Mouse (Mus musculus): ENCODE measurements at regions not wholly inside any gene's neighbourhood (a gene's known extent, or its start where the extent isn't known, plus 50 kb on each side); places are given as distances from the start of the nearest gene placed in this dataset.
A peak's percentile ranks its signal among the peaks of the same experiment; 100 is the strongest.

DNA sequence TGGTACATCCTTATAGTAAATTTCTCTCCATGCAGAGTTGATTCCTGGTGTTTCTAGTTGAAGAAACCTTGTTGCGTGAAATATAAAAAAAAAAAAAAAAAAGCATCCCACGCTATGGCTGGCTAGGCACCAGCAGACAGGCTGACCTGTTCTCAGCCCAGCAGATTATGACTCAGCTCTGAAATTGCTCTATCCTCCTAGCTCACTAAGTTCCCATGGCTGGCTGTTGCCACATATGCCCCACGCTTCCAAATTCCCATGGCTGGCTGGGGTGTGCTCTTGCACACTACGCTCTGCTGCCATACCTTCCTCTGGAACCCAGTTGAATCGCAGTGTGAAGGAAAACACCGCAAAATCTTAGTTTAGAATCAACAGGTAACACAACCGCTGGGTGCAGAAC, 270.1 kb downstream of the Mid1ip1 start:
- ATAC-seq (replicated peaks; ENCODE audit: low FRiP score, low TSS enrichment, low read depth) = no peak
- 95% methylated on average over 7 of the region's 7 CpGs for WGBS
- H3K4me1 ChIP-seq (replicated peaks; ENCODE audit: control insufficient read depth, insufficient read depth, low read length) = no peaks in the 10 kb centered on the region

DNA sequence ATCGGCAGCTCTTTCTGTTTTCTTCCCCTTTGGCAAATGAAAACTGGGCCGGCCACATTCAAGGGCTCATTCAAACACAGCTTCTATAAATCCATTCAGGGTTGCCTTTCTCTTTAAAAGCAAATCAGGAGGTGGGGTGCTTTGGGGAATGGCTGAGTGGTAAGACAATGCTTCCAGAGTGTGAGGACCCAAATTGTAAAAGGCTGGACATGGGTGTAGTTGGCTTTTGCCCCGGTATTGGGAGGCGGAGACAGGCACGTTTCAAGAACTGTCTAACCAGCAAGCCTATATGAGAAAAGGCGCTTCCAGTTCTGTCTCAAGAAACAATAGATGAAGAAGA, 277.0 kb downstream of the Mid1ip1 start:
- Histone ChIP-seq H3K36me3 (ENCODE audit: control insufficient read depth, insufficient read depth, low read length) (no peaks in the 10 kb centered on the region), H3K27me3 (replicated peaks; ENCODE audit: control insufficient read depth, insufficient read depth, low read length) (0 out of 2 replicates have a peak, but pooled peaks cover 4% of the 10 kb centered on the region), H3K4me2 (ENCODE audit: low read length) (peak overlapping the region; percentile 32; the same call in 1 of the 2 replicates), H3K9me3 (ENCODE audit: control insufficient read depth, low read length) (no peaks in the 10 kb centered on the region), H3K4me3 (ENCODE audit: low read depth, low read length) (no peak overlapping the region), H3K4me1 (replicated peaks; ENCODE audit: control insufficient read depth, insufficient read depth, low read length) (no peaks in the 10 kb centered on the region), H3K27ac (ENCODE audit: low read depth) (no peak overlapping the region), H3K9ac (ENCODE audit: low read length) (no peak overlapping the region)
- 51% methylated on average over 6 of the region's 6 CpGs for whole genome bisulfite sequencing
- ATAC-seq (replicated peaks; ENCODE audit: low FRiP score, low TSS enrichment, low read depth) = no peak
- no peak for DNase-seq (ENCODE audit: low spot score)

More for the DNA sequence above, 270.1 kb downstream of the Mid1ip1 start:
- Histone ChIP-seq H3K9me3 (ENCODE audit: control insufficient read depth, low read length) (no peaks in the 10 kb centered on the region), H3K4me2 (ENCODE audit: low read length) (no peak overlapping the region), H3K27ac (ENCODE audit: low read depth) (no peak overlapping the region), H3K36me3 (ENCODE audit: control insufficient read depth, insufficient read depth, low read length) (no peaks in the 10 kb centered on the region), H3K4me3 (ENCODE audit: low read depth, low read length) (no peak overlapping the region), H3K9ac (ENCODE audit: low read length) (no peak overlapping the region), H3K27me3 (replicated peaks; ENCODE audit: control insufficient read depth, insufficient read depth, low read length) (no peaks in the 10 kb centered on the region)
- DNase-seq (ENCODE audit: low spot score) = no peak

DNA sequence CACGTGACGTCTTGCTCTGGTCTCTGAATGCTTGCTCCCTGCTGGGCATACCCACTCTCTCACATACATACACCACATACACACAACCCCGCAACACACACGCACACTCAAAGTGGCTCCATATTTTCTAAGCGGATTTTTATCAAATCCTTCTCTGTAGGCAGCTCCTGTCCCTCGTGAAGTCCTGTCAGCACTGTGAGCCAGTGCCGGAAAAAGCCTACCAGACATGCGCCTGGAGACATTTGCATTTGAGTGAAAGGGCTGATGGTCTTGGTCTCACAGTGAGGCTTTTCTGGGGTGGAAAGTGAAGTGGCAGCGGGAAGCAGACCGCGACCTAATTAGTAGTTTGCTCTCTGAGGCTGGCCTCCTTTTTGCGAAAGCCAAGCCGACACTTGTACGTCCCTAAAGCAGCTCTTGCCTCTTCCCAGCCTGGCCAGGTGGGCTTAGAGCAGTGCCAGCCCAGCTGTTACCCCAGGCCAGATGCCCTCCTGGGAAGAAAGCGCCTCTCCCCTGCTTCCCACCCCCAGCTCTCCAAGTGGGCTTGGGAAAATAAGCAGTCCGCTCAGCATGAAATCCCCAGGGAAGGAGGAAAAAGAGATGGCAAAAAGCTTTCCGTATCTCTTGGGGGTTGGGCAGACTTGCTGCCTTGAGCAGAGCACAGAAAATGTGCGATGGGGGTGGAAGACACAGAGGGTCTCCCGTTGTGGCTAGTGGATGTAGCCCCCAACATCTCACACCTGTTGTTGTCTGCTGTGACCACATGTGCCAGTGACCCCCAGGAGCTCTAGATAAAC, 277.6 kb downstream of the Mid1ip1 start:
- Histone ChIP-seq H3K27ac (ENCODE audit: low read depth) (peak overlapping the region; percentile 59; the same call in 1 of the 2 replicates), H3K36me3 (ENCODE audit: control insufficient read depth, insufficient read depth, low read length) (no peaks in the 10 kb centered on the region), H3K9ac (ENCODE audit: low read length) (no peak overlapping the region), H3K4me3 (ENCODE audit: low read depth, low read length) (no peak overlapping the region), H3K4me2 (ENCODE audit: low read length) (peak overlapping the region; percentile 32), H3K27me3 (replicated peaks; ENCODE audit: control insufficient read depth, insufficient read depth, low read length) (0 out of 2 replicates have a peak, but pooled peaks cover 4% of the 10 kb centered on the region), H3K9me3 (ENCODE audit: control insufficient read depth, low read length) (no peaks in the 10 kb centered on the region), H3K4me1 (replicated peaks; ENCODE audit: control insufficient read depth, insufficient read depth, low read length) (no peaks in the 10 kb centered on the region)
- DNase-seq (ENCODE audit: low spot score) (peak; percentile 59), ATAC-seq (replicated peaks; ENCODE audit: low FRiP score, low TSS enrichment, low read depth) (no peak)
- WGBS = 27% methylated on average over 19 of the region's 19 CpGs

DNA sequence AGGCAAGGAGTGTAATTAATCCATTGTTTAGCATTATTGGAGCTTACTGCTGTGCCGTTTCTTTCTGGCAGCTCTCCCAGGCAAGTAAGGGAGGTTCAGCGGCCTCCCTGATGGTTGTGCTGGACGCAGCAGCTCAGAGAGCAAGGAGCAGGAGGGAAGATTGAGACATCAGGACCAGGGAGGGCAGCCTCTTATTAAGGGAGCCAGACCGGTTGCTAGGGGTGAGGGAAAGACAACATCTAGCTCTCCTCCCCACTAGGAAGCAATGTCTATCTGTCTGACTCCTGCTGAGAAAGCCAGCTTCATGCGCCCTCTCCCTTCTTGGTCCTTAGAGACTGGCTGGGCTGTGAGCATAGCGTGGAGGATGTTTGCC, 278.2 kb downstream of the Mid1ip1 start:
- Histone ChIP-seq H3K4me3 (ENCODE audit: low read depth, low read length) (no peak overlapping the region), H3K27ac (ENCODE audit: low read depth) (peak overlapping the region; percentile 59; the same call in 1 of the 2 replicates), H3K9me3 (ENCODE audit: control insufficient read depth, low read length) (no peaks in the 10 kb centered on the region), H3K4me1 (replicated peaks; ENCODE audit: control insufficient read depth, insufficient read depth, low read length) (no peaks in the 10 kb centered on the region), H3K36me3 (ENCODE audit: control insufficient read depth, insufficient read depth, low read length) (no peaks in the 10 kb centered on the region), H3K4me2 (ENCODE audit: low read length) (peak overlapping the region; percentile 32), H3K9ac (ENCODE audit: low read length) (no peak overlapping the region), H3K27me3 (replicated peaks; ENCODE audit: control insufficient read depth, insufficient read depth, low read length) (0 out of 2 replicates have a peak, but pooled peaks cover 4% of the 10 kb centered on the region)
- no peak for ATAC-seq (replicated peaks; ENCODE audit: low FRiP score, low TSS enrichment, low read depth)
- DNase-seq (ENCODE audit: low spot score) = no peak
- WGBS = 29% methylated on average over 6 of the region's 6 CpGs

DNA sequence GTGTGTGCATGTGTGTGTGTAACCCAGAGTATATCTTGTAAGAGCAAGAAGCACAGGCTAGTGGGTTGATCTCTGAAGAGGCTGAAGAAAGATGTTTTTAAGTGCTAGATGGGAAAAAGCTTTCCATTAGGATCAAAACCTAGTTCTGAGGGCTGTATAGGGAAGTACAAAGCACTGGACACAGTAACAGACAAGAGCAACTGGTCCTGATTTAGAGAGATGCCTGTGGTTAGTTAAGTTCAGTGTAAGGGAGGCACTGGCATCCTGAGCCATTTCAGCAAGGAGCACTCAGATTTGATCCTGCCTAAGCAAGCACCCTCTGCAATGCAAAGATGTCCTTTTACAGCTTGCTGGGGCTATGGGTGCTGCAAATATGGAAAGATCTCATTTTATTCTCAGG, 280.1 kb downstream of the Mid1ip1 start:
- no peak overlapping the region for H3K9ac ChIP-seq (ENCODE audit: low read length)
- no peak overlapping the region for H3K4me2 ChIP-seq (ENCODE audit: low read length)
- H3K36me3 ChIP-seq (ENCODE audit: control insufficient read depth, insufficient read depth, low read length) = no peaks in the 10 kb centered on the region
- H3K4me1 ChIP-seq (replicated peaks; ENCODE audit: control insufficient read depth, insufficient read depth, low read length) = no peaks in the 10 kb centered on the region
- DNase-seq (ENCODE audit: low spot score) (no peak), ATAC-seq (replicated peaks; ENCODE audit: low FRiP score, low TSS enrichment, low read depth) (no peak)
- H3K27ac ChIP-seq (ENCODE audit: low read depth) = no peak overlapping the region
- H3K4me3 ChIP-seq (ENCODE audit: low read depth, low read length) = no peak overlapping the region
- no peaks in the 10 kb centered on the region for H3K9me3 ChIP-seq (ENCODE audit: control insufficient read depth, low read length)
- 0 out of 2 replicates have a peak, but pooled peaks cover 4% of the 10 kb centered on the region for H3K27me3 ChIP-seq (replicated peaks; ENCODE audit: control insufficient read depth, insufficient read depth, low read length)

DNA sequence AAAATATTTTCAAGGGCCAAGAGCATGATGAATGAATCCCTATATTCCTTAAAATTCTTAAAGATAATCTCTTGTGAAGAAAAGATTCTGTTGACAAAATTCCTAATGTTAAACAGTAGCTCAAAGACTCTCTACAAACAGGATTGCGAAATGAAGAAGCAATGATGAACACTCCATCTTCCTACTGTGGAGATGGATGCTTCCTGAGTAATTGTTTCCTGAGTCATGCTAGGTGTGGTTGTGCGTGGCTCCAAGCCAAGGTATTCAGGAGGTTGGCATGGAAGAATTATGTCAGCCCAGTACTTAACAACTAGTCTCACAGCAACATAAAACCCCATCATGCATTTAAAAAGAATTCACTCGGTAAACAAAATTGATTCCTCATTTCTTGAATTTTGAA, 286.4 kb downstream of the Mid1ip1 start:
- Histone ChIP-seq H3K27me3 (replicated peaks; ENCODE audit: control insufficient read depth, insufficient read depth, low read length) (no peaks in the 10 kb centered on the region), H3K4me2 (ENCODE audit: low read length) (no peak overlapping the region), H3K4me3 (ENCODE audit: low read depth, low read length) (no peak overlapping the region), H3K36me3 (ENCODE audit: control insufficient read depth, insufficient read depth, low read length) (no peaks in the 10 kb centered on the region), H3K9ac (ENCODE audit: low read length) (no peak overlapping the region), H3K9me3 (ENCODE audit: control insufficient read depth, low read length) (no peaks in the 10 kb centered on the region), H3K4me1 (replicated peaks; ENCODE audit: control insufficient read depth, insufficient read depth, low read length) (no peaks in the 10 kb centered on the region), H3K27ac (ENCODE audit: low read depth) (no peak overlapping the region)
- ATAC-seq (replicated peaks; ENCODE audit: low FRiP score, low TSS enrichment, low read depth) = no peak
- 76% methylated on average over 3 of the region's 3 CpGs for WGBS
- DNase-seq (ENCODE audit: low spot score) = no peak

DNA sequence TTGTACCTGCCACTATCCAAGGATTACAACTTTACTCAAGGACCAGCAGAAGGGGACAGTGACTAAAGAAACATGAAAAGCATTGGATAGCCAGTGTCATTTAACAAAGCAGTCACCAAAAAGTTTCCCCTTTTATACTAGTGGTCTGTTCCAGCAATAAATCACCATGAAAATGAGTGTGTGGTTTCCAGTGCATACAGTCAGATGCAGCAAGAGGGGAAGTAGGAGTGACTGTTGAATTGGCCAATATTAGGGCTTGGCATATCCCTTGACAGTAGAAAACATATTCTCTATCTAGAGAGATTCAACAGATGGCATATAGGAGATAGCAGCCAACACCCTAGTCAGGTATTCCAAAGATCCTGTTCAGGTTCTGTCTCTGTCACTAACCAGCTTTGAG, 259.8 kb upstream of the H2al1a start:
- Histone ChIP-seq H3K9me3 (ENCODE audit: control insufficient read depth, low read length) (no peaks in the 10 kb centered on the region), H3K4me1 (replicated peaks; ENCODE audit: control insufficient read depth, insufficient read depth, low read length) (no peaks in the 10 kb centered on the region), H3K9ac (ENCODE audit: low read length) (no peak overlapping the region), H3K27me3 (replicated peaks; ENCODE audit: control insufficient read depth, insufficient read depth, low read length) (no peaks in the 10 kb centered on the region), H3K27ac (ENCODE audit: low read depth) (no peak overlapping the region), H3K4me2 (ENCODE audit: low read length) (no peak overlapping the region), H3K36me3 (ENCODE audit: control insufficient read depth, insufficient read depth, low read length) (no peaks in the 10 kb centered on the region), H3K4me3 (ENCODE audit: low read depth, low read length) (no peak overlapping the region)
- ATAC-seq (replicated peaks; ENCODE audit: low FRiP score, low TSS enrichment, low read depth) (no peak), DNase-seq (ENCODE audit: low spot score) (no peak)

DNA sequence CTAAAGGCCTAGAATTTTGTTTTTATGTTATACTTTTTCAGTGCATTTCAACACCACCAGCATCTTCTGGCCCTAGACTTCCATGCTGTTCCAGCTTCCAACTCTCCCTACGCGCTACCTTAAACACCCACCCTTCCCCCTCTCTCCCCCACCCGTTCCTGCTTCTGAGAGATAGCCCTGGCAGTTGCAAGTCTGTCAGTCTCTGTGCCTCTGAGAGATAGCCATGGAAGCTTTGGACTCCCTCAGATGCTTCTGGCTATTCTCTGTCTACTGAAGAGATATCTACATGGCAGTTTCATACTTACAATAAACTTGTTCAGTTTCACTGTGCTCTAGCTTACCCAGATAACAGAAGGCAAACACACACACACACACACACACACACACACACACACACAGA, 252.3 kb upstream of the H2al1a start:
- no peak for ATAC-seq (replicated peaks; ENCODE audit: low FRiP score, low TSS enrichment, low read depth)
- WGBS = 69% methylated on average over 3 of the region's 3 CpGs

DNA sequence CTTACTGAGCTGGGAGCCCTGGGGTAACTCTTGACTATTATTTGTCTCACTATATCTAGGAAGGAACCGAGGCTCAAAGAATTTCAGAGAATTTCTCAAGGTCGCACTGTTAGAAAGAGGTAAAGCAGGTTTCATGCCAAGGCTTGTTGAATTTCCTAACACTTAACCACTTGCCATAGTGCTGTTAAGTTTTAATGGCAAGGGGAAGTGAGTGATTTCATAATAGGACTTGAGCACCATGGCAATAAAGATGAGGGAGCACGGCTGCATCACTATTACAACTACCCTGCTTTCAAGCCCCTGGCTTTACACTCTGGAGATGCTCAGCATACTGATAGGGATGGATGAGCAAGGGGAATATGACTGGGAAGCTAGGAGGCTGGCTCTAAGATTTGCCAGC, 216.9 kb upstream of the H2al1a start:
- WGBS = 62% methylated on average over 3 of the region's 3 CpGs

More for the DNA sequence above, 252.3 kb upstream of the H2al1a start:
- no peaks in the 10 kb centered on the region for H3K4me1 ChIP-seq (replicated peaks; ENCODE audit: control insufficient read depth, insufficient read depth, low read length)
- H3K27ac ChIP-seq (ENCODE audit: low read depth) = no peak overlapping the region
- H3K9me3 ChIP-seq (ENCODE audit: control insufficient read depth, low read length) = no peaks in the 10 kb centered on the region
- no peaks in the 10 kb centered on the region for H3K27me3 ChIP-seq (replicated peaks; ENCODE audit: control insufficient read depth, insufficient read depth, low read length)
- no peak overlapping the region for H3K9ac ChIP-seq (ENCODE audit: low read length)
- no peak for DNase-seq (ENCODE audit: low spot score)
- no peak overlapping the region for H3K4me2 ChIP-seq (ENCODE audit: low read length)
- H3K4me3 ChIP-seq (ENCODE audit: low read depth, low read length) = no peak overlapping the region
- H3K36me3 ChIP-seq (ENCODE audit: control insufficient read depth, insufficient read depth, low read length) = no peaks in the 10 kb centered on the region

More for the DNA sequence above, 216.9 kb upstream of the H2al1a start:
- H3K27ac ChIP-seq (ENCODE audit: low read depth) = no peak overlapping the region
- H3K36me3 ChIP-seq (ENCODE audit: control insufficient read depth, insufficient read depth, low read length) = no peaks in the 10 kb centered on the region
- no peak overlapping the region for H3K4me2 ChIP-seq (ENCODE audit: low read length)
- no peaks in the 10 kb centered on the region for H3K4me1 ChIP-seq (replicated peaks; ENCODE audit: control insufficient read depth, insufficient read depth, low read length)
- H3K4me3 ChIP-seq (ENCODE audit: low read depth, low read length) = no peak overlapping the region
- H3K27me3 ChIP-seq (replicated peaks; ENCODE audit: control insufficient read depth, insufficient read depth, low read length) = no peaks in the 10 kb centered on the region
- no peak for DNase-seq (ENCODE audit: low spot score)
- H3K9ac ChIP-seq (ENCODE audit: low read length) = no peak overlapping the region
- H3K9me3 ChIP-seq (ENCODE audit: control insufficient read depth, low read length) = no peaks in the 10 kb centered on the region
- no peak for ATAC-seq (replicated peaks; ENCODE audit: low FRiP score, low TSS enrichment, low read depth)

Measured in intestine, embryonic 14.5 days (tissue).